Mouse (Mus musculus): ENCODE measurements around the gene Osbp2.

Gene Osbp2

DNA sequence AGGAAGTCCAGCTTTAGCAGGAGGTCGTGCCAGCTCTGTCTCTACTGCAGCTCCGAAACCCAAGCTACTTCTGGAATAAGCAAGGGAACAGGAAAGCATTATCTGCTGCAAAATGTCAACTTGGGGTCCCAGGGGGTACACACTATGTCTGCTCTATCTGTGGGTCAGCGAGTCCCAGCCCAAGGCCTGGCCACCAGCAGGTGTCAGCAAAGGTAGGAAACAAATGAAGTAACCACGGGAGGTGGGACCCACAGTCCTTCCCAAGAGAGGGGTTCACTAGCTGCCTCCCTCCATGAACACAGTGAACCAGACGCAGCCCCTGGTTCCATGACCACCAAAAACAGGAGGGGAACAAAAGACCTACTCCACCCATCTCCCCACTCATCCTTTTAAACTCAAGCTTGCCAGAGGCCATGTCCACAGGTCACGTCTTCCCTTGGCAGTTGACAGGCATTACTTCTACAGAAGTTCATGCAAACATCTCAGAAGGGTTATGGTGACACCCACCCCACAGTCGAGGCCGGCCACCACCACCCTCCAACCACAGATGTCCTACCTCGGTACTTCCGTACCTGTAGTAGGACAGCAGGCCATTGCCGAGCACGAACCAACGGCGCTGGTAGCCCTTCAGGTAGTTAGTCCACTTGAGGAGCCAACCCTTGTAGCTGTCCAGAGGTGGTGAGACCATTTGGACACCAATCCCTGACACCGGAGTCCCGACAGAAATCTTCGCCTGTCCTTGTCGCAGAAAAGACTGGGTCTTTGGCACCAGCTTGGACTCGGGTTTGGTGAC, 846 bp downstream of the Osbp2 start:
- no peak for DNase-seq (ENCODE audit: low read depth, low spot score)

- DNase-seq (ENCODE audit: low read depth, low spot score): no peak
These were observed 3.3 kb downstream of the Osbp2 start for GRCm38 (mm10) chr11:3860361-3860760.

GRCm38 (mm10) chr11:3859778-3860177, 3.9 kb downstream of the Osbp2 start:
- no peak for DNase-seq (ENCODE audit: low read depth, low spot score)

DNA sequence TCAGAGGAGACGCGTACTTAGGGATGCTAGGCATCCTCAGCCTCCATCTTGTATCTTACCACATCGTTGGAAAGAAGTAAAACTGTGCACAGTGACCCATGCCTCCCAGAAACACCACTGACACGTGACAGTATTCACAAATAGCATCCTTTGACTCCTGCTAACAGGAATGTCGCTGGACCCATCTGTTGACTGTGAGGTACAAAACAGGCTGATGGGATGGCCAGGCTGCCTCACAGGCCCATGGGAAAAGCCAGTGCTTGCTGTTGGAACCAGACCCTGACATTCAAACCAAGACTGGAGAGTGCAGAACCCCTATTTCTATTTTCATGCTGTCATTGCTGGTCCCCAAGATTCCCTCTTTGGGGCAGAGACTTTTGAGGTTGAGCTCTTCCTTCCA, 5.8 kb downstream of the Osbp2 start:
- DNase-seq (ENCODE audit: low read depth, low spot score): no peak

DNA sequence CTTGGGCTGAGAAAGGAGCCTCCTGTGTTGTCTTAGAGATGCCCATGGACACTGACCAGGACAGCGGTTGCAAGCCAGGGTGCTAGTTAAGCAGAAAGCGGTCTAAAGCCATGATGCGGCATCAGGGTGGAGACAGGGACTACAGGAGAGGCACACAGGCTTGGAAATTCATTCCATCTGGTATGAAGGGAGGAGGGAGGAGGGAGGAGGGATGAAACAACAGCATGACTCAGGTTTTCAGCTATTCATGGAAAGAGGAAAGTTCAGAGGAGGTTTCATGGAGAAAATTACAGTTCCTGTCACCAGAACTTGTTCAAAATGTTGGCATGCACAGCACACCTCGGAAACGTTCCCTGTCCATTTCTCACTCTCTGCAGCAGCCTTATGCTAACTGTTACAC, 7.9 kb downstream of the Osbp2 start:
- DNase-seq (ENCODE audit: low read depth, low spot score): no peak

DNA sequence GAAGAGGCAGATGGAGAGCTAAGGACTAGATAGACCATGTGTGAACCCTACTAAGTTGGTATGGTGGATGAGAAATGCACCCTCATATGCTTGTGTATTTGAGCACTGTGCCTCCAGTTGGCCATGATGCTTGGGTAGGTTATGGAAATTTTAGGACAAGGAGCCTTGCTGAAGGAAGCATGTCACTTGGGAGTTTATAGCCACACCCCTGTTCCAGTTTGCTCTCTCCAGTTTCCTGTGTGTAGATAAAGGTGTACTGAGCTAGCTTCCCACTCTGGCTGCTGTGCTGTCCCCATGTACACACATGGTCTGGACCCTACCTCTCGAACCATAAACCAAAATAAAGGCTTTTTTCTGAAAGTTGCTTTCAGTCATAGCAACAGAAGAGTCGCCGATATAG, 9.5 kb downstream of the Osbp2 start:
- no peak for DNase-seq (ENCODE audit: low read depth, low spot score)

DNA sequence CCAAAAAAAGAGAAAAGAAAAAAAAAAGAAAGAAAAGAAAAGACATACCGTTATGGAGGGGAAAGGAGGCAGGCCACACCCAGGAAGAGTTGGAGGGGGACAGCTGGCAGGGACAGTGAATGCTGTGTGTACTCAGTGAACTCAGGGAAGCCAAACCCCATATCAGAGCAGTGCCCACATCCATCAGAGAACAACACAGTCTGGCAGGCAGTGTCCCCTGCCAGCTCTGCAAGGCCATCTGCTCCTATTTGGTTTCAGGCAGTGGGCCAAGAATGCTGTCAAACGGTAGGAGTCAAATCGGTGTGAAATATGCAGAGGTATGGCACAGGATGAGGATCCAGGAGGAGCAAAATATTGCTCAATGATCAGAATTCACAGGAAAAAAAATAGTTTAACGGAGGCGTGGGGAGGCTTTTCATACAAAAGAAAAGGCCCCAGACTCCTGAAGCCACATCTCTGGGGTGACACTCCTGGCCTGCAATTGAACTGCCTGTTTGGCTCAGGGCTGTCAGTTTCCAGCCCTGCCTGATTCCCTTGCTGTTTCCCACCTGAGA, 10.1 kb downstream of the Osbp2 start:
- peak; percentile 27 for DNase-seq (ENCODE audit: low read depth, low spot score)

- DNase-seq (ENCODE audit: low read depth, low spot score): no peak
These were observed 10.7 kb downstream of the Osbp2 start for GRCm38 (mm10) chr11:3853031-3853430.

DNA sequence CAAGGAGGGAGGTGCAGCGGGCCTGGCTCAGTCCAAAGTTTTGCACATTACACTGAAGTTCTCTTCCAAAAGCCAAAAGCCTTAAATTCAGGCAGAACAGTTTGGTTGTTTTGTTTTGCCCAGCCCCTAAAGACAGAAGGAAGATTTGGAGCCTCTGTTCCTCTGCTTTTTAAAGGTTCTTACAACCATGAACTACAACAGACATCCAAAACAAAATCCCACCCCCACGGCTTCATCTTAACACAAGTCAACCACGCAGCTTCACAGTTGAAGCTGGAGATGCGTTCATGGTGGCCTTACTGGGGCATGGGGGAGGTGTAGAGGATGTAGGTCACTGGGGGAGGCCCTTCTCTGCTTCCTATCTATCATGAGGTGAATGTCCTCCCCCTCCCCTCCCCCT, 11.8 kb downstream of the Osbp2 start:
- no peak for DNase-seq (ENCODE audit: low read depth, low spot score)

DNA sequence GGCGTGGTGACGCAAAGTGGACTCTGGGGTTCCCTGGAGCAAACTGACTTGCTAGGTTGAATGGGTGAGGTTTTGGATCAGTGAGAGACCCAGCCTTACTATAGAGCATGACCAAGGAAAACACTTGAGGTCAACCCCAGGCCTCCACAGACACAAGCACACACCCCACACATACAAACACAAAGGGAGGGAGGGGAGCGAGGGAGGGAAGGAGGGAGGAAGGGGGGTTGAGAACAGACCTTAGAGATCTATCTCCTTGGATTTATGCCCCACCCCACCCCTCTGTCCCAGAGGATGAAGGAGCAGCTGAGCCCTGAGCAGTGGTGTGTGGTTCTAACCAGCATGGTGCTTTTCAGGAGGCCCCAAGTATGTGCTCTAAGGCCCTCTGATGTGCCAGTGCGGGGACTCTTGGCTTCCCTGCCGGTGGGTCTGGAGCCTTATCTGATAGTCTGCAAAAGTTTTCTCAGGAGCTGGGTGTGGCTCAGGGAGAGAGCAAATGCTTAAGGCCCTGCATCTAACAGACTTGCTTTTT, 12.9 kb downstream of the Osbp2 start:
- DNase-seq (ENCODE audit: low read depth, low spot score): no peak

DNA sequence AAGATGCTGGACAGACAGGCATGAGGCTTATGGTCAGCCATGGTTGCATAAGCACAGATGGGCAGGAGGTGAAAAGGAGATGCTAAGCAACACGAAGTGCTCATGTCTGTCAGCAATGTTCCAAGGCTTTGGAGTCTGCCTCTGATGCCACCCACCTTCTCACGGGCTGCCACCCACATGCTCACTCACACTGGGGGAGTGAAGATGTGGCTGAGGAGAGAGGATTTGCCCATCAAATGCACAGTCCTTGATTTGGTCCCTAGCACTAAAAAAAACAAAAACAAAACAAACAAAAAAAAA, 13.4 kb downstream of the Osbp2 start:
- DNase-seq (ENCODE audit: low read depth, low spot score): no peak

DNA sequence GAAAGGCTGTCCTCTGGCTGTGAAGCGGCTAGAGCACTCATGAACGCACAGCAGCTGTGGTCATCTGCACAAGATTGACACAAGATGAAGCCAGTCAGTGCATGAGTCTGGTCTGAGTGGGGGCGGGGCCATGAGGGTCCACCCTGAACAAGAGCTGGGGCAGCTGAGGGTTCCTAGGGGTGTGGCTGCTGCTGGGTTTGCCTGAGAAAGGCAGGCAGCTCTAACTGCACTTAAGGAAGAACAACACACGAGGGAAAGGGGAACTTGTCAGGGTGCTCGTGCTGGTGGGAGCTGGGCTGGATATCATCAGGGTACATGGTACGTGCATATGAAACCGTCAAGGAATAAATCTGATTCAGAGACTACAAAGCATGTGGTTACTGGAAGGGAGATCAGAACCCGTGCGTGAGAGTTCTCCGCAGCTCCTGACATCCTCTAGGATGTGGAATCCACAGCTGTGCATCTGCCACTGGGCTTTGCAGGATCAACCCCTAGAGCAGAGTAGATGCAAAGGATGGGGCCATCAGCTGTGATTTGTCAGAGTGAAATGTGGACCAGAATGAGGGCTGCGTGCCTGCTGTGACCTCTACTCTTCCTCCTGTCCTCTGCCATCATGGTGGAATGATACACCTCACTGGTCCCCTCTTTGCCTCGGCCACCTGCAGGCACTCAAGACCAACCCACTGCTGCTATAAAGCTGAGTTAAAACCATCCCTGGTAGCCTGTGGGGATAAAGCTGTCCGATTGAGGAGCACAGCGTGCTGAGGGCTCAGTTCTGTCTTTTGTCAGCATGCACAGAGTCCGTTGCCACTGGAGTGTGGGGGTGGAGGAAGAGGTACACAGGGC, 14.0 kb downstream of the Osbp2 start:
- DNase-seq (ENCODE audit: low read depth, low spot score): no peak

DNA sequence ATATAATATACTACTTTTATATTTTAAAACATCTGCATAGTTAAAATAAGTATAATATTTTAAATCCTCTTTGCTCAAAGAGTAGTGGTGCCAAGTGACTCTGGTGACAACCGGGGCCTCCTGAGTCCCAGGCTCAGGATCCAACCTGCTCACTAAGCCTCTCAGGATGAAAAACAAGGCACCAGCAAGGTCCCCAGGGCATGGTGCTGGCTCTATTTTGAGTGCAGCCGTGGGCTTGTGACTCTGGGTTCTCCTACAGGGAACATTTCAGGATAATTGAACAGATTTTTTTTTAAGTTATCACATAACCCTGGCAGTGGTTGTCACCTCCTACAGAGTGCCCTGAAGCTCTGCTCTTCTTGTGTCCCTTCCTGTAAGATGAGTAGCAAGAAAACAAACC, 17.4 kb downstream of the Osbp2 start:
- DNase-seq (ENCODE audit: low read depth, low spot score): no peak

DNA sequence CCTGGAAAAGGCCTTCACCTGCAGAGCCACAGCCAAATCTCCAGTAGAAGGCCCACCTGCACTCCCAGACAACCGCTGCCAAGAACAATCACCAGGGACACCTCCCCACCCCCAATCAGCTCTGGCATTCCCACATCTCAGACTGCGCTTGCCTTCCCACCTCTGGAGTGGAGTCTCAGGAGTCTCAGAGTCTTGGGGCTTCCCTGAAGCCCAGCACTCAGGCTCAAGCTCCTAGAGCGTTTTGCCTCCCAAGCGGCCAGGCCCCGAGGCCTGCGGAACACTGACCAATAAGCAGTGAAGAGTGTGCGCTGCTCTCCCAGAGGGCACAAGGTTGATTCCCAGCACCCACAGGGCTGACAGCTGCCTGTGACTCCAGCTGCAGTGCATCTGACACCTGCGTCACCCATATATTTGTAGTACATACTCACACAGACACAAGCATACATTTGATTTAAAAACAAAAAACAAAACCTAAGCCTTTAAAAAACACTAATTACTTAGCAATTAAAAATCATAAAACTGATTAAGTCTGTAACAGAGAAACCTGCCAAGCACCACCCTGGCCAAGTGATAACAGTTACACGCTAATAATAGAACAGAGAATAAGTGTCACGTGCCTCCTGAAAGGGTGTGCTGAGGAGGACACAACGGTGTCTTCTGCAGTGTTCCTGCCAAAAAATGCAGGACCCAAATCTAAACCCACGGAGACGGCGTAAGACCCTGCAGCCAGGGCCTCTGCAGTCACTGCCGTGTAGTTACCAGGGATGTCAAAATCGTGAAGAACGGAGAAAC, 19.6 kb downstream of the Osbp2 start:
- DNase-seq (ENCODE audit: low read depth, low spot score): no peak

- DNase-seq (ENCODE audit: low read depth, low spot score): no peak
These were observed 28.4 kb downstream of the Osbp2 start for GRCm38 (mm10) chr11:3835271-3835670.

GRCm38 (mm10) chr11:3834421-3835098, 29.1 kb downstream of the Osbp2 start:
- peak; percentile 14 for DNase-seq (ENCODE audit: low read depth, low spot score)

GRCm38 (mm10) chr11:3833544-3834420, 29.9 kb downstream of the Osbp2 start:
- no peak for DNase-seq (ENCODE audit: low read depth, low spot score)

DNA sequence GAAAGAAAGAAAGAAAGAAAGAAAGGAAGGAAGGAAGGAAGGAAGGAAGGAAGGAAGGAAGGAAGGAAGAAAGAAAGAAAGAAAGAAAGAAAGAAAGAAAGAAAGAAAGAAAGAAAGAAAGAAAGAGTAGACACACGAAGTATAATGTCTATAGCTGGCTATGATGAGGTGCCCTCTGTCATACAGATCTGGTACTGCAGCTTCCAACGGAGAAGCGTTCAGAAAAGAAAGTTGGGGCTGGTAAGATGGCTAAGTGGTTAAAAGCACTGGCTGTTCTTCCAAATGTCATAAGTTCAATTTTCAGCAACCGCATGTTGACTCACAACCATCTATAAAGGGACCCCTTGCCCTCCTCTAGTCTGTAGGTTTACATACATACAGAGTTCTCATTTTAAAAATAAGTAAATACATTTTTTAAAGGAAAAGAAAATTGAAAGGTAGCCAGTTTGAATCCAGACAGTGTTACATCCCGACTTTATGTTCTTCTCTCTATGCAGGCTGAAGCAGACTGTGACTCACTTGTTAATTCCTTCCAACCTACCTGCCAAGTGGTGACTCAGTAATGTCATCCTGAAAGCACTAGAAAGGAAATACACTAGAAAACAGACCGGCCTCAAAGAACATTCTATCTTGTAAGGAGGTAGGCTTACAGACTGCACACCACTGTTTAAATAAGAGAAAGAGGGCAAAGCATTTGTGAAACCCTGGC, 31.4 kb downstream of the Osbp2 start:
- no peak for DNase-seq (ENCODE audit: low read depth, low spot score)

GRCm38 (mm10) chr11:3829736-3830135, 34.0 kb downstream of the Osbp2 start:
- DNase-seq (ENCODE audit: low read depth, low spot score): no peak

GRCm38 (mm10) chr11:3824138-3824537, 39.6 kb downstream of the Osbp2 start:
- DNase-seq (ENCODE audit: low read depth, low spot score): no peak

Data from retina, postnatal 7 days (tissue).